In genomic region chr4:98108676-98109016, GRCm38 (mm10) we compare ENCODE assay signal across 8 mouse cellular contexts.
A peak's percentile ranks its signal among the peaks of the same experiment; 100 is the strongest.
DNase-seq lines count a peak whose midpoint lies in the region; ATAC-seq lines count a peak whose summit lies in the region.

No protein-coding gene starts in this region.

- H3K27me3 ChIP-seq in hindbrain, embryonic 13.5 days = 0 out of 2 replicates have a peak, but pooled peaks cover 4% of the 10 kb centered on the region
- peaks cover 59% of the 10 kb centered on the region for H3K27me3 ChIP-seq in midbrain, embryonic 10.5 days (ENCODE audit: low read depth, poor library complexity, severe bottlenecking)

- whole genome bisulfite sequencing in hindbrain, embryonic 13.5 days = 5% methylated on average over 4 of the region's 4 CpGs
- 6% methylated on average over 4 of the region's 4 CpGs for WGBS in midbrain, embryonic 10.5 days

- no peaks in the 10 kb centered on the region for H3K36me3 ChIP-seq in hindbrain, embryonic 13.5 days
- no peaks in the 10 kb centered on the region for H3K36me3 ChIP-seq in midbrain, embryonic 10.5 days

- peak; percentile 25 for DNase-seq in kidney, postnatal 10 days
- DNase-seq in kidney, postnatal 36 days = no peak
- peak; percentile 72 for DNase-seq in embryo, embryonic 9.5 days (ENCODE audit: extremely low spot score)
- peak; percentile 82 for DNase-seq in midbrain, embryonic 10.5 days (ENCODE audit: low spot score)
- no peak for DNase-seq in cerebellum, postnatal 4 days (ENCODE audit: low spot score in 2 of 2)
- no peak for DNase-seq in gastrocnemius, postnatal 25 days

- H3K4me1 ChIP-seq in hindbrain, embryonic 13.5 days (replicated peaks) = peaks cover 58% of the 10 kb centered on the region
- H3K4me1 ChIP-seq in midbrain, embryonic 10.5 days = peaks cover 67% of the 10 kb centered on the region

- H3K9me3 ChIP-seq in hindbrain, embryonic 13.5 days = no peaks in the 10 kb centered on the region
- H3K9me3 ChIP-seq in midbrain, embryonic 10.5 days (replicated peaks) = no peaks in the 10 kb centered on the region

- ATAC-seq in hindbrain, embryonic 13.5 days (ENCODE audit: low FRiP score) = peak; percentile 93
- no peak for ATAC-seq in monocyte, adult 5-6 weeks (replicated peaks; ENCODE audit: insufficient number of reproducible peaks, low FRiP score, low TSS enrichment, poor library complexity, severe bottlenecking)

- H3K27ac ChIP-seq in hindbrain, embryonic 13.5 days = peak overlapping the region; percentile 89
- H3K27ac ChIP-seq in midbrain, embryonic 10.5 days (replicated peaks) = peak overlapping the region; percentile 87

- H3K9ac ChIP-seq in hindbrain, embryonic 13.5 days = no peak overlapping the region

- H3K4me3 ChIP-seq in hindbrain, embryonic 13.5 days = no peak overlapping the region
- peak overlapping the region; percentile 36 for H3K4me3 ChIP-seq in midbrain, embryonic 10.5 days

- peak overlapping the region; percentile 9; the same call in 1 of the 2 replicates for H3K4me2 ChIP-seq in hindbrain, embryonic 13.5 days

Comparison
In these comparisons a context has a peak if more than half of its experiments do, and no peak if none do; other contexts are left out.
1. DNase-seq: peak in kidney, postnatal 10 days (single experiment), embryo, embryonic 9.5 days (single experiment) and midbrain, embryonic 10.5 days (single experiment); none in kidney, postnatal 36 days (0 of 2), cerebellum, postnatal 4 days (0 of 2) and gastrocnemius, postnatal 25 days (single experiment).